Mouse (Mus musculus) brain, adult 10 weeks (tissue): ENCODE results near the gene Vmn1r173. TPM values are rescaled to one million over a fixed set of nuclear protein-coding genes. Genes with fewer than 3 reads are reported as not detected.

Experiments used
- polyA plus RNA-seq: library from polyadenylated mRNA; stranded (reverse); fragments of 350-450 nt; fragmentation: Illumina TruSeq; extraction: RNeasy Lipid Tissue Mini Kit (QIAGEN cat#74804); gene quantifications from one replicate; pipeline ENCODE4 v1.2.3, GENCODE M21; 2015; ENCODE audit warnings: low read depth, low replicate concordance

Vmn1r173 gene
- polyA plus RNA-seq = not detected

GRCm38 (mm10) chr7:23700403-23700802 lies at the start of gene Vmn1r173:
Gene Vmn1r173 (plus strand): TSS chr7:23700703.

GRCm38 (mm10) chr7:23658016-23658415 lies 42.5 kb upstream of the Vmn1r173 start, which contains the start of gene Vmn1r172:
Gene Vmn1r172 (plus strand): TSS chr7:23658316.

GRCm38 (mm10) chr7:23751970-23752369 lies 51.5 kb downstream of the Vmn1r173 start, which contains the start of gene Vmn1r174:
Gene Vmn1r174 (plus strand): TSS chr7:23752270.

Other genes with a start within 250 kb of the Vmn1r173 start
- gene Vmn1r167, start 193.5 kb upstream of the Vmn1r173 start, polyA plus RNA-seq = not detected
- gene Vmn1r168, start 161.0 kb upstream of the Vmn1r173 start, polyA plus RNA-seq = not detected
- not detected for gene Vmn1r169, start 125.2 kb upstream of the Vmn1r173 start, polyA plus RNA-seq
- gene Vmn1r170, start 94.5 kb upstream of the Vmn1r173 start, polyA plus RNA-seq = not detected
- not detected for gene Vmn1r171, start 70.0 kb upstream of the Vmn1r173 start, polyA plus RNA-seq
- gene Vmn1r172, start 42.4 kb upstream of the Vmn1r173 start, polyA plus RNA-seq = not detected
- gene Vmn1r174, start 51.6 kb downstream of the Vmn1r173 start, polyA plus RNA-seq = not detected
- not detected for gene Vmn1r175, start 109.9 kb downstream of the Vmn1r173 start, polyA plus RNA-seq
- gene Vmn1r176, start 136.7 kb downstream of the Vmn1r173 start, polyA plus RNA-seq = not detected
- not detected for gene Vmn1r177, start 165.7 kb downstream of the Vmn1r173 start, polyA plus RNA-seq
- not detected for gene Vmn1r178, start 191.3 kb downstream of the Vmn1r173 start, polyA plus RNA-seq
- gene Vmn1r179, start 226.3 kb downstream of the Vmn1r173 start, polyA plus RNA-seq = not detected
- not detected for gene Vmn1r180, start 249.9 kb downstream of the Vmn1r173 start, polyA plus RNA-seq